Mouse (Mus musculus): ENCODE measurements around the gene Snapc1. TPM values are rescaled to one million over a fixed set of nuclear protein-coding genes. Genes with fewer than 3 reads are reported as not detected.

Gene Snapc1
- polyA plus RNA-seq, 1 experiment from 2014 or later, result 5.4 TPM

- ATAC-seq (ENCODE audit: low read depth) (peak; percentile 76), DNase-seq (peak; percentile 20)
- peaks cover 36% of the 10 kb centered on the region for H3K4me1 ChIP-seq (replicated peaks)
- H3K36me3 ChIP-seq, result no peaks in the 10 kb centered on the region
- WGBS (ENCODE audit: insufficient replicate concordance), result 15% methylated on average over 14 of the region's 14 CpGs
- H3K27ac ChIP-seq, result peak overlapping the region; percentile 13; the same call in 1 of the 2 replicates
- peak overlapping the region; percentile 55 for H3K4me3 ChIP-seq (replicated peaks)
- no peaks in the 10 kb centered on the region for H3K9me3 ChIP-seq (replicated peaks)
- no peaks in the 10 kb centered on the region for H3K27me3 ChIP-seq
- peak overlapping the region; percentile 63 for H3K9ac ChIP-seq
- peak overlapping the region; percentile 73 for H3K4me2 ChIP-seq
These were observed 10.7 kb upstream of the Snapc1 start for GRCm38 (mm10) chr12:73953420-73954186.

- Histone ChIP-seq H3K4me3 (replicated peaks) (no peak overlapping the region), H3K4me1 (replicated peaks) (peaks cover 24% of the 10 kb centered on the region), H3K36me3 (no peaks in the 10 kb centered on the region), H3K4me2 (no peak overlapping the region), H3K9me3 (replicated peaks) (no peaks in the 10 kb centered on the region), H3K27ac (no peak overlapping the region), H3K27me3 (no peaks in the 10 kb centered on the region), H3K9ac (no peak overlapping the region)
- ATAC-seq (ENCODE audit: low read depth) (no peak), DNase-seq (no peak)
- 49% methylated on average over 5 of the region's 5 CpGs for WGBS (ENCODE audit: insufficient replicate concordance)
These were observed 9.5 kb upstream of the Snapc1 start for GRCm38 (mm10) chr12:73954785-73955184.

- H3K27me3 ChIP-seq, result no peaks in the 10 kb centered on the region
- no peak overlapping the region for H3K4me2 ChIP-seq
- ATAC-seq (ENCODE audit: low read depth) (no peak), DNase-seq (no peak)
- 81% methylated on average over 3 of the region's 3 CpGs for WGBS (ENCODE audit: insufficient replicate concordance)
- no peaks in the 10 kb centered on the region for H3K9me3 ChIP-seq (replicated peaks)
- H3K4me1 ChIP-seq (replicated peaks), result peaks cover 21% of the 10 kb centered on the region
- no peak overlapping the region for H3K4me3 ChIP-seq (replicated peaks)
- no peak overlapping the region for H3K9ac ChIP-seq
- no peak overlapping the region for H3K27ac ChIP-seq
- no peaks in the 10 kb centered on the region for H3K36me3 ChIP-seq
These were observed 6.6 kb upstream of the Snapc1 start for GRCm38 (mm10) chr12:73957676-73958075.

GRCm38 (mm10) chr12:73958830-73959229 lies 5.5 kb upstream of the Snapc1 start:
- peaks cover 14% of the 10 kb centered on the region for H3K4me1 ChIP-seq (replicated peaks)
- 62% methylated on average over 2 of the region's 2 CpGs for WGBS (ENCODE audit: insufficient replicate concordance)
- H3K9ac ChIP-seq, result no peak overlapping the region
- no peaks in the 10 kb centered on the region for H3K27me3 ChIP-seq
- DNase-seq, result no peak
- H3K4me2 ChIP-seq, result no peak overlapping the region
- H3K36me3 ChIP-seq, result no peaks in the 10 kb centered on the region
- no peak overlapping the region for H3K4me3 ChIP-seq (replicated peaks)
- no peaks in the 10 kb centered on the region for H3K9me3 ChIP-seq (replicated peaks)
- H3K27ac ChIP-seq, result no peak overlapping the region
- no peak for ATAC-seq (ENCODE audit: low read depth)

- Histone ChIP-seq H3K4me3 (replicated peaks) (no peak overlapping the region), H3K4me2 (no peak overlapping the region), H3K36me3 (peaks cover 55% of the 10 kb centered on the region), H3K27me3 (no peaks in the 10 kb centered on the region), H3K27ac (no peak overlapping the region), H3K4me1 (replicated peaks) (peaks cover 13% of the 10 kb centered on the region), H3K9ac (no peak overlapping the region), H3K9me3 (replicated peaks) (no peaks in the 10 kb centered on the region)
- ATAC-seq (ENCODE audit: low read depth), result no peak
- DNase-seq, result no peak
- WGBS (ENCODE audit: insufficient replicate concordance), result 86% methylated on average over 8 of the region's 8 CpGs
These were observed 4.9 kb downstream of the Snapc1 start for GRCm38 (mm10) chr12:73969142-73969541.

GRCm38 (mm10) chr12:73974584-73974983 lies 10.3 kb downstream of the Snapc1 start:
- H3K36me3 ChIP-seq, result peaks cover 69% of the 10 kb centered on the region
- no peak for DNase-seq
- no peaks in the 10 kb centered on the region for H3K4me1 ChIP-seq (replicated peaks)
- WGBS (ENCODE audit: insufficient replicate concordance), result 88% methylated on average over 6 of the region's 6 CpGs
- H3K9ac ChIP-seq, result no peak overlapping the region
- ATAC-seq (ENCODE audit: low read depth), result no peak
- no peaks in the 10 kb centered on the region for H3K9me3 ChIP-seq (replicated peaks)
- H3K27me3 ChIP-seq, result no peaks in the 10 kb centered on the region
- no peak overlapping the region for H3K4me2 ChIP-seq
- no peak overlapping the region for H3K27ac ChIP-seq
- H3K4me3 ChIP-seq (replicated peaks), result no peak overlapping the region

GRCm38 (mm10) chr12:73978144-73978543 lies 13.9 kb downstream of the Snapc1 start:
- Histone ChIP-seq H3K4me2 (no peak overlapping the region), H3K9ac (no peak overlapping the region), H3K9me3 (replicated peaks) (no peaks in the 10 kb centered on the region), H3K27me3 (no peaks in the 10 kb centered on the region), H3K4me1 (replicated peaks) (no peaks in the 10 kb centered on the region), H3K4me3 (replicated peaks) (no peak overlapping the region), H3K36me3 (peaks cover 60% of the 10 kb centered on the region), H3K27ac (no peak overlapping the region)
- ATAC-seq (ENCODE audit: low read depth) (no peak), DNase-seq (no peak)
- WGBS (ENCODE audit: insufficient replicate concordance), result 76% methylated on average over 3 of the region's 3 CpGs

- no peaks in the 10 kb centered on the region for H3K27me3 ChIP-seq
- 77% methylated on average over 5 of the region's 5 CpGs for WGBS (ENCODE audit: insufficient replicate concordance)
These were observed 15.4 kb downstream of the Snapc1 start for GRCm38 (mm10) chr12:73979667-73980066.

GRCm38 (mm10) chr12:73982533-73982932 lies 18.3 kb downstream of the Snapc1 start:
- Histone ChIP-seq H3K4me2 (no peak overlapping the region), H3K9me3 (replicated peaks) (no peaks in the 10 kb centered on the region), H3K36me3 (peaks cover 45% of the 10 kb centered on the region), H3K9ac (no peak overlapping the region), H3K4me3 (replicated peaks) (no peak overlapping the region), H3K27me3 (no peaks in the 10 kb centered on the region), H3K4me1 (replicated peaks) (no peaks in the 10 kb centered on the region), H3K27ac (no peak overlapping the region)
- WGBS (ENCODE audit: insufficient replicate concordance), result 84% methylated on average over 14 of the region's 14 CpGs
- ATAC-seq (ENCODE audit: low read depth), result no peak
- DNase-seq, result no peak

More at GRCm38 (mm10) chr12:73979667-73980066, 15.4 kb downstream of the Snapc1 start:
- Histone ChIP-seq H3K27ac (no peak overlapping the region), H3K4me1 (replicated peaks) (no peaks in the 10 kb centered on the region), H3K4me3 (replicated peaks) (no peak overlapping the region), H3K9ac (no peak overlapping the region), H3K4me2 (no peak overlapping the region), H3K36me3 (peaks cover 53% of the 10 kb centered on the region), H3K9me3 (replicated peaks) (no peaks in the 10 kb centered on the region)
- ATAC-seq (ENCODE audit: low read depth), result no peak
- no peak for DNase-seq

- H3K4me1 ChIP-seq (replicated peaks), result no peaks in the 10 kb centered on the region
- no peaks in the 10 kb centered on the region for H3K9me3 ChIP-seq (replicated peaks)
- H3K36me3 ChIP-seq, result peaks cover 22% of the 10 kb centered on the region
- WGBS (ENCODE audit: insufficient replicate concordance), result 77% methylated on average over 7 of the region's 7 CpGs
- no peak overlapping the region for H3K4me3 ChIP-seq (replicated peaks)
- no peak overlapping the region for H3K9ac ChIP-seq
- no peaks in the 10 kb centered on the region for H3K27me3 ChIP-seq
- DNase-seq (no peak), ATAC-seq (ENCODE audit: low read depth) (no peak)
- no peak overlapping the region for H3K27ac ChIP-seq
- H3K4me2 ChIP-seq, result no peak overlapping the region
These were observed 22.0 kb downstream of the Snapc1 start for GRCm38 (mm10) chr12:73986299-73986698.

GRCm38 (mm10) chr12:73988393-73989008 lies 24.2 kb downstream of the Snapc1 start:
- Histone ChIP-seq H3K9me3 (replicated peaks) (no peaks in the 10 kb centered on the region), H3K4me3 (replicated peaks) (no peak overlapping the region), H3K27me3 (no peaks in the 10 kb centered on the region), H3K36me3 (peaks cover 9% of the 10 kb centered on the region; the same call in 1 of the 2 replicates), H3K4me1 (replicated peaks) (no peaks in the 10 kb centered on the region), H3K27ac (no peak overlapping the region), H3K9ac (no peak overlapping the region), H3K4me2 (no peak overlapping the region)
- DNase-seq (no peak), ATAC-seq (ENCODE audit: low read depth) (no peak)
- WGBS (ENCODE audit: insufficient replicate concordance), result 72% methylated on average over 4 of the region's 4 CpGs

- Histone ChIP-seq H3K4me2 (no peak overlapping the region), H3K27me3 (no peaks in the 10 kb centered on the region), H3K9ac (no peak overlapping the region), H3K27ac (no peak overlapping the region), H3K36me3 (0 out of 2 replicates have a peak, but pooled peaks cover 9% of the 10 kb centered on the region), H3K9me3 (replicated peaks) (no peaks in the 10 kb centered on the region), H3K4me3 (replicated peaks) (no peak overlapping the region), H3K4me1 (replicated peaks) (no peaks in the 10 kb centered on the region)
- DNase-seq, result no peak
- no peak for ATAC-seq (ENCODE audit: low read depth)
These were observed 25.3 kb downstream of the Snapc1 start for GRCm38 (mm10) chr12:73989594-73989993.
